Mouse (Mus musculus) embryonic facial prominence, embryonic 10.5 days (tissue): ENCODE results near the gene C1qtnf2. TPM values are rescaled to one million over a fixed set of nuclear protein-coding genes. Genes with fewer than 3 reads are reported as not detected.

Experiments
- DNase-seq: peaks from one replicate; pipeline ENCODE4 v3.0.0-alpha.2; 2017; ENCODE audit warnings: low spot score
- H3K27ac ChIP-seq: fragments of 300-500 bp; sonication (generic); replicated peaks from 2 replicates; pipeline ENCODE4 v1.5.1; 2016; ENCODE audit warnings: mild to moderate bottlenecking
- H3K27me3 ChIP-seq: fragments of 300-500 bp; sonication (generic); replicated peaks from 2 replicates; pipeline ENCODE4 v1.6.1; 2016; ENCODE audit warnings: low read depth, mild to moderate bottlenecking; ENCODE audit not compliant: poor library complexity, severe bottlenecking
- H3K36me3 ChIP-seq: fragments of 300-500 bp; sonication (generic); replicated peaks from 2 replicates; pipeline ENCODE4 v1.6.1; 2016; ENCODE audit warnings: mild to moderate bottlenecking, moderate library complexity
- H3K4me1 ChIP-seq: fragments of 300-500 bp; sonication (generic); 2 replicates; pipeline ENCODE4 v1.6.1; 2016
- H3K4me3 ChIP-seq: fragments of 300-500 bp; sonication (generic); 2 replicates; pipeline ENCODE4 v1.5.1; 2016; ENCODE audit warnings: mild to moderate bottlenecking, moderate library complexity
- H3K9me3 ChIP-seq: fragments of 300-500 bp; sonication (generic); 2 replicates; pipeline ENCODE4 v1.6.1; 2016; ENCODE audit warnings: mild to moderate bottlenecking
- WGBS: fragments of 180-500 bp; shearing (Covaris S2); methylation state at CpG from one replicate; pipeline ENCODE4 v1.1.7; 2016; 5-methylcytosine and 5-hydroxymethylcytosine counted together
- polyA plus RNA-seq: library from polyadenylated mRNA; unstranded; fragments of >200 nt; fragmentation: Nextera tagmentation; extraction: Ambion mirVana; gene quantifications from 2 replicates; pipeline ENCODE4 v1.2.1, GENCODE M21; 2016

Gene C1qtnf2
- polyA plus RNA-seq, 1 experiment from 2014 or later: 0.85 TPM

DNA sequence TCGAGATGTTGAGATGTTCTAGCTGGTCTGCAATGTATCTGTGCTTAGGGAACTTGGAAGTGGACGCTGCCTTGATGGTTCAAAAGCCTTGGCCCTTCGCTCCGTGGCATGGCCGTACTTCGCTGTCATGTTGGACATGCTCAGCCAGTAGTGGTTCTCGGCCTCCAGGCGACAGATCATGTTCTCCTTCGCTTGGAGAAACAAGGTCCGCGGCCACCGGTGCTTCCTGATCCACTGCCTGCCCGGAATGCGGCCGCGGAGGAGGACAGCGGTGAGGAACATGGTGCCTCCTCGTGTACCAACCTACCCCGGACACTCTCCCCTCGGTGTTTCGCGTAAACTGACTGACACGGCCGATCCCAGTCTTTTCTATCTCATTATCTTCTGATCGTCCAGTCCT lies 10.9 kb upstream of the C1qtnf2 start:
- no peaks in the 10 kb centered on the region for H3K27me3 ChIP-seq
- DNase-seq: no peak
- no peaks in the 10 kb centered on the region; the same call in 1 of the 2 replicates for H3K9me3 ChIP-seq
- H3K36me3 ChIP-seq: no peaks in the 10 kb centered on the region
- H3K4me3 ChIP-seq: no peak overlapping the region
- 93% methylated on average over 25 of the region's 25 CpGs for WGBS
- H3K27ac ChIP-seq: no peak overlapping the region
- no peaks in the 10 kb centered on the region for H3K4me1 ChIP-seq

DNA sequence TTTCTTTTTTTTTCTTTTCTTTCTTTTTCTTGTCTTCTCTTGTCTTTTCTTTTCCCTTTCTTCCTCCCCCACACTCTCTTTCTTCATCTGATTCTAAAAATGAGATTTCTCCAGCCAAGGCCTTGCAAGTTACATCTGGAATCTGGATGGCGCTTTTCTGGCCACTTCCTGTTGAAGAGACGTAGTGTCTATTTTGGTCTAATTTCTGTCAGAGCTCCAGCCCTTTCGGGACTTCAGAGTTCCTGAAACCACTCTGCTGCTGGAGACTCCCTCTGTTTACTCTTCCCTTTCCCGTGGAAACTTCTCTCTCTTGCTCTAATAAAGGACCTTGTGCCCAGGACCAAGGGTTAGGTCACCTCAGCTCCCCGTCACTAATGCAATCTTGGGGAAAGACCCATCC lies 4.0 kb upstream of the C1qtnf2 start:
- WGBS: 53% methylated on average over 5 of the region's 5 CpGs
- H3K27ac ChIP-seq: no peak overlapping the region
- H3K4me3 ChIP-seq: no peak overlapping the region
- H3K36me3 ChIP-seq: no peaks in the 10 kb centered on the region
- H3K4me1 ChIP-seq: peaks cover 11% of the 10 kb centered on the region
- H3K9me3 ChIP-seq: no peaks in the 10 kb centered on the region
- H3K27me3 ChIP-seq: peaks cover 21% of the 10 kb centered on the region
- DNase-seq: no peak

DNA sequence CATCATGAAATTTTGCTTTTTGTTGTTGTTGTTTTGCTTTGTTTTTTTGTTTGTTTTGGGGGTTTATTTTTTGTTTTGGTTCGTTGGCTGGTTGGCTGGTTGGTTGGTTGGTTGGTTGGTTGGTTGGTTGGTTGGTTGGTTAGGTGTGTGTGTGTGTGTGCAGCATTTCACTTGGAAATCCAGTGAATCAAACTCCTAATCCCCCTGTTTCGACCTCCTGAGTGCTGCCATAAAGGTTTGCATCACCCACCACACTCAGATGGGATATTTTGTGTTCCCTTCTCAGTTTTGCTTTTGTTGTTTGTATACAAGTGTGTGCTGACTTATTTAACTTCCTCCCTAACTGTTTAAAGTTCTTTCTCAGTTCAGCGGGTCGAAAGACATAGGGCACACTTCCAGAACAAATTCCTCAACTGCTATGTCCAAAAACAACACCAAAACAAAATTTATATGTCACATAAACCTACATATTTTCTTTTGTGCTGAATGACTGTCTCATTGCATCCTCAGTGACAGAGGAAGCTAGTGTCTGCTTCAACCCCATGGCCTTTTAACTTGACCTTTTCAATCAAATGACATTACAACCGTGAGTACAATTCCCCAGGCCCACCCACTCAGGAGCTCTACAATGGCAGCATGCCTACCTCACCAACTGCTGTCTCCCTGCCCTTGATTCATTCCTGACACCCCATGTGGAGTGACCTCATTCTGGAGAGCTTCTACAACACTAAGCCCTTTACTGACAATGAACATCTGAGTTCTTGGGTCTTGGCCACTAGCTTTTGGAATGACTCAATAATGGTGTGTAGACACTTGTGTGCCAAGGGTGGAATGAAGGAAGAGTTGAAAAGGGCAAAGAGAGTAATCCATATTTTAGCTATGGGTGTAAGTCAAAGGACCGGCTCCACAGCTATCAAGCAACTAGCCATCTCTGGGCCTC lies 2.9 kb upstream of the C1qtnf2 start:
- no peak overlapping the region for H3K27ac ChIP-seq
- 70% methylated on average over 6 of the region's 6 CpGs for WGBS
- H3K36me3 ChIP-seq: no peaks in the 10 kb centered on the region
- H3K9me3 ChIP-seq: no peaks in the 10 kb centered on the region
- no peak overlapping the region for H3K4me3 ChIP-seq
- peaks cover 11% of the 10 kb centered on the region for H3K4me1 ChIP-seq
- H3K27me3 ChIP-seq: peaks cover 23% of the 10 kb centered on the region
- no peak for DNase-seq

DNA sequence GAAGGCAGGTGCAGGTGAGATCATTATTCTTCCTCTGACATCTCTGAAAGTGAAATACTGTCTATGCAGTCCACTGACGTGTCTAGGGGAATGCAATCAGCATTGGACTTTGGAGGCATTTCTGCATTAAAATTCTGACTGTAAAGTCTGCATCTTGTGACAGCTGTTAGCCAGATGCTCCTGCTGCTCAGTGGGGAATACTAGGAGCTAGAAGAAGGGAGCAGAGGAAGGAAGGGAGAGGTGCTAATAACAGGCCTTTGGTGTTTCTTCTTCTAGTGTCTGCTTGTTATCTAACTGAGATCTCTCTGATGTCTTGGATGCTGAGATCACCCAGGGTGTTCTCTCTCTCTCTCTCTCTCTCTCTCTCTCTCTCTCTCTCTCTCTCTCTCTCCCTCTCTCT lies 961 bp upstream of the C1qtnf2 start:
- H3K4me3 ChIP-seq: no peak overlapping the region
- no peak overlapping the region for H3K27ac ChIP-seq
- DNase-seq: no peak

DNA sequence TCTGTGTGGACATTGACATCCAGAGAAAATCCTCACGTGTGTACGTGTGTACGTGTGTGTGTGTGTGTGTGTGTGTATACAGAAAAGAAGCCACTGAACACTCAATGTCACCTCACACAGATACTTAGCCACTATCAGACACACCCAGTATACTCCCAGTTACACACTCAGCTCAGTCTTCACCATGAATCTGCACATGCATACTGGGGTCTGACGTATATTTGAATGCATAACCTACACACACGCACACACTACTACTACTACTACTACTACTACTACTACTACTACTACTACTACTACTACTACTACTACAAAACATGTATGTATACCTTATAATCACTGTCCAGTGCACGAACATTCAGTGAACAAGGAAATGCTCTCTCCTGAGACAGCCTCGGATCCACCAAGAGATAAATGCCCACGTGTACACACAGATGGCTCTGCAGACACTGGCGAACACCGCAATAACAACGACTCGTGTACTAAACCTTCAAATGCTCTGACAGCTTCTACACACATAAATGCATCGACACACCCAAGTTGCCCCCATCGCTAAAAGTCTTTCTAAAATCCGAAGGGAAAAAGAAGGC lies 346 bp upstream of the C1qtnf2 start:
- Histone ChIP-seq H3K36me3 (no peaks in the 10 kb centered on the region), H3K4me3 (peak overlapping the region; percentile 52), H3K27me3 (peaks cover 23% of the 10 kb centered on the region), H3K9me3 (no peaks in the 10 kb centered on the region), H3K4me1 (peaks cover 11% of the 10 kb centered on the region), H3K27ac (no peak overlapping the region)
- 59% methylated on average over 15 of the region's 15 CpGs for WGBS
- no peak for DNase-seq

More for the DNA sequence above, 961 bp upstream of the C1qtnf2 start:
- WGBS: 65% methylated on average over 1 of the region's 1 CpGs
- H3K9me3 ChIP-seq: no peaks in the 10 kb centered on the region
- H3K4me1 ChIP-seq: peaks cover 11% of the 10 kb centered on the region
- peaks cover 23% of the 10 kb centered on the region for H3K27me3 ChIP-seq
- H3K36me3 ChIP-seq: no peaks in the 10 kb centered on the region

DNA sequence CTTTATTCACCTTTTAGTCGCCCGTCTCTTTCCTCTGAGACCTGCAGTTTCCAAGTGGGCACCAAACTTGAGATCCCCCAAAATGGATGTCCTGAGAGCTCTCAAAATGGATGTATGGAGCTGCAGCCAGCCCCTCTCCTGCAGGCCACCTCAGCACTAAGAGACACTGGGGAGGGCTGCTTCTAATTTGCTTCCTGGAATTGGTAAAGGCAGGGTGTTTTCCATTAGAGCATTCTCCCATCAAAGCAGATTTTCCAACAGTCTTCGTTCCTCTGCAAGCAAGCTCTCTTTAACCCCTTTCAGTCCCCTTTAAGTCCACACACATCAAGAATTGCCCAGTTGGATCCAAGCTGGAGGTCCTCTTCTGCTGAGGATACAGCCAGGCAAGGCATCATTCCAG lies 5.3 kb downstream of the C1qtnf2 start:
- Histone ChIP-seq H3K27ac (no peak overlapping the region), H3K4me3 (no peak overlapping the region), H3K4me1 (peaks cover 30% of the 10 kb centered on the region), H3K27me3 (peaks cover 9% of the 10 kb centered on the region), H3K9me3 (no peaks in the 10 kb centered on the region), H3K36me3 (no peaks in the 10 kb centered on the region)
- no peak for DNase-seq
- 77% methylated on average over 3 of the region's 3 CpGs for WGBS

DNA sequence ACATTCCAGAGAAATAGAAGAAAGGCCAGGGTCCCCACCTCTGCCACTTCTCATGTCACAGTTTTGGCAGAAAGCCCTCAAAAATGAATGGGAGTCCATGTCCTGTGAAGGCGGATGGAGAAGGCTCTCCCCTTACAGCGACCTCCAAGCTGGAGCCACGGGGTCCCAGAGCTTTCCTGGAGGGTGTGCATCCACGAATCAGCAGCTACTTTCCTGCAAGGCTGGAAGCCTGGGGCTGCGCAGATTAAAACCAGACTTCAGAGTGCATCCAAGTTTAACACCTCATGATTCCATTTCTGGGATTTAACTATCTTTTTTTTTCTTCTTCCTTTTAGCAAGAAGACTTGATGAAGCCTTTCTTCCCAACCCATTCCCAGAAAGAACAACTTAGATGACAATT lies 6.5 kb downstream of the C1qtnf2 start:
- Histone ChIP-seq H3K4me3 (no peak overlapping the region), H3K27me3 (no peaks in the 10 kb centered on the region), H3K36me3 (no peaks in the 10 kb centered on the region), H3K9me3 (no peaks in the 10 kb centered on the region), H3K4me1 (peaks cover 28% of the 10 kb centered on the region), H3K27ac (no peak overlapping the region)
- no peak for DNase-seq
- 45% methylated on average over 5 of the region's 5 CpGs for WGBS

DNA sequence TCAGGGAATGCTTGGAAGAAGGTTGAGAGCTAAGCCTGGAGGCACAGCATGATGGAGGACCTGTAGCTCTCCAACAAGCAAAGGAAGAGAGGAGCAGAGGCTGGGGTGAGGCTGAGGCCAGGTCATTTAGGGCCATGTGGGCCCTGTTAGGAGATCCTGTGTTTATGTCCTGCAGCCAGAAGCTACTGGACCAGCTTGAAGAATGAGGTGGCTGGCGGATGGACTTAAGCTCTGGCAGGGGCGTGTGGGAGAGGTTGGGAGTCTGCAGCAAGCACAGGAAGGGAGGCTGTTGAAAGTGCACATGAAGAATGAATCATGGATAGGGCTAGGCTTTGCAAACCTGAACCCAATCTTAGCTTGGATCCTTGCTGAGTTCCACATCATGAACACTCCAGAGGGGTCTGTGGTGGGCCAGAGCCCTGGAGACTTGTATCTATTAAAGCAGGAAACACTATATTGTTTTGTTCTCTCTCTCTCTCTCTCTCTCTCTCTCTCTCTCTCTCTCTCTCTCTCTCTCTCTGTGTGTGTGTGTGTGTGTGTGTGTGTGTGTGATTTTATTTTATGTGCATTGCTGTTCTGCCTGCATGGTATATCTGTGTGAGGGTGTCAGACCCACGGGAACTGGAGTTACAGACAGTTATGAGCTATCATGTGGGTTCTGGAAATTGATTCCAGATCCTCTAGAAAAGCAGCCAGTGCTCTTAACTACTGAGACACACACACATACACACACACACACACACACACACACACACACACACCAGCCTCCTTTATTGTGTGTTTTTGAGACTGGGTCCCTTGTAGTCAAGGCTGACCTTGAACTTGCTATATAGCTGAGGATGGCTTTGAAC lies 7.8 kb downstream of the C1qtnf2 start:
- 47% methylated on average over 3 of the region's 3 CpGs for WGBS
- H3K9me3 ChIP-seq: no peaks in the 10 kb centered on the region
- H3K36me3 ChIP-seq: no peaks in the 10 kb centered on the region
- no peak overlapping the region for H3K4me3 ChIP-seq
- DNase-seq: no peak
- peaks cover 28% of the 10 kb centered on the region for H3K4me1 ChIP-seq
- no peaks in the 10 kb centered on the region for H3K27me3 ChIP-seq
- no peak overlapping the region for H3K27ac ChIP-seq

DNA sequence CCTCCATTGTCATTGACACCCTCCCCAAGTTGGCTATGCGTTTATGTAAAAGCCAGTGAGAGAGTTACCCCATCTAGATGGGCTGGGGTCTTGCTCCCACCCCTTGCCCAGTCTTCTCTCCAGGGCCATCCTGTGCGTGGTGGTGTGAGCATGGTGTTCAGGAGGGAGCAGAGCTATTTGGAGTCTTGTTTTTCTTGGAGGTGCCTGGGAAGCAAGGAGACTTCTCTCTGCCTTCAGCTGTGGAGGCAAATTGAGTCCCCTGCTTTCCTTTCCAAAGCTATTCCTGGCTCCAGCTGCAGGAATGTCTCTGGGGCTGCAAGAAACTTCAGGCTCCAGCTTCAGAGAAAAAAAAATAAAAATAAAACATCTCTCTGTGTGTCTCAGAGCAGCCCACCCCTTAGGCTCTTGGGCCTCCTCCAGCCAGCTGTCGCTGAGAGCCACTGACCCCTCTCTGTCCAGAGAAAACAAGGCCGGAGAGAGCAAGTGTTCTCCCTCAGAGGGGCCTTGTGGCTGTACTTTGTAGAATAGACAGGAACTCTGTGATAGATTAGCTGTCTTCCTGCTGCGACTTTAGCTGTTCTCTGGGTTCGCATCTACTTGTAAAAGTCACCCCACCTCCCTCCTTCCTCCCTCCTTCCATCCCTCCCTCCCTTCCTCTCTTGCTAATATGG lies 9.2 kb downstream of the C1qtnf2 start:
- DNase-seq: no peak
- Histone ChIP-seq H3K4me3 (no peak overlapping the region), H3K27me3 (no peaks in the 10 kb centered on the region), H3K9me3 (no peaks in the 10 kb centered on the region), H3K36me3 (no peaks in the 10 kb centered on the region), H3K4me1 (peaks cover 28% of the 10 kb centered on the region), H3K27ac (peak overlapping the region; percentile 31; the same call in 1 of the 2 replicates)
- WGBS: 48% methylated on average over 6 of the region's 6 CpGs

DNA sequence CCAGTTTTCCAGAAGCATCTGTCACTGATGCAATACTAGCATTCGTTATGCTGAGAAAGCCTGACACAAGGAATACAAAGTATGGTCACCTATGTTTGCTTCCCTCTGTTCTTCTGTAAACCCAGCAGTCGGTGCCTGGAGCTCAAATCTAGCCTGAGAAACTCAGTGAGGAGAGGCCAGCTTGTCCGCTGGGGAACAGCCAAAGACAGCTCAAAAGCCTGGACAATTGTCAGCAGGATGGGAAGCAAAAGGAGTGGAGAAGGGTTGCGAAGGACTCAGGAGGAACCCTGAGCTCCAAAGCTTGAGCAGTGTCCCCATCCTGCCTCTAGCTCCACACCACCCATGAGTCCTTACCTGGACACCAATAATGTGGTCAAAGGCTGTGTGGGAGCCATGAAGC lies 10.0 kb downstream of the C1qtnf2 start:
- Histone ChIP-seq H3K4me1 (peaks cover 28% of the 10 kb centered on the region), H3K36me3 (no peaks in the 10 kb centered on the region), H3K27ac (no peak overlapping the region), H3K4me3 (no peak overlapping the region), H3K27me3 (no peaks in the 10 kb centered on the region), H3K9me3 (no peaks in the 10 kb centered on the region)
- 87% methylated on average over 4 of the region's 4 CpGs for WGBS
- no peak for DNase-seq

DNA sequence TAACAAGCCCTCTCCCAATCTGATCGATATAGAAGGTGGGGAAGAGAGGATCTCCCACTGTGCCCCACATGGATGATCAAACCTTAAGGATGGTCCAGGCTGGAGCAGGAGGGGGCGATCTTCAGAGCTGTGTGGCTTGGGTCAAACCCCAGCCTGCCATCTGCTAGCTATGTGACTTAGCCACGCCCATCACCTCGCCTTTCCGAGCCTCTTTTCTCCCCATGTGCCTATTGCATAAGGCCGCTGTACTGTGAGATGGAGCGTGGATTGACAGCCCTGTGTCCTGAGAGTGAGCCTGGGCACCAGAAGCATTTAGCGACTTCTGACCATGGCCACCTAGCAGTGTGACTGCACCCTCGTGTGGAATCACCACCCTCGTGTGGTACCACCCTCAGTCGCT lies 10.6 kb downstream of the C1qtnf2 start:
- Histone ChIP-seq H3K27ac (no peak overlapping the region), H3K36me3 (no peaks in the 10 kb centered on the region), H3K4me3 (no peak overlapping the region), H3K9me3 (no peaks in the 10 kb centered on the region), H3K4me1 (peaks cover 28% of the 10 kb centered on the region), H3K27me3 (no peaks in the 10 kb centered on the region)
- whole genome bisulfite sequencing: 51% methylated on average over 11 of the region's 11 CpGs
- no peak for DNase-seq

DNA sequence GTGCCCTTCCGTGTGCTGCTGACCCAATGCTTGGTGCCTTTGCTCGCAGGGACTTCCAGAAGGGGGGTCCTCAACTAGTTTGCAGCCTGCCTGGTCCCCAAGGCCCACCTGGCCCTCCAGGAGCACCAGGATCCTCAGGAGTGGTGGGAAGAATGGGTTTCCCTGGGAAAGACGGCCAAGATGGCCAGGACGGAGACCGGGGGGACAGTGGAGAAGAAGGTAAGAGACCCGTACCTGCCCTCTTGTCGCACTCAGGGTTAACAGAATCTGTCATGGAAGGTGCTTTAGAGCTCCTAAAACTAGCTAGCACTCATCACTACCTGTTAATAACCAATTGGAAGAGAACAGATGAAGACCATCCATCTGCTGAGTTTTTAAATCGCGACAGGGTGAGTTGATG lies 11.8 kb downstream of the C1qtnf2 start:
- DNase-seq: no peak
- peaks cover 22% of the 10 kb centered on the region for H3K4me1 ChIP-seq
- no peaks in the 10 kb centered on the region for H3K36me3 ChIP-seq
- H3K27ac ChIP-seq: no peak overlapping the region
- no peaks in the 10 kb centered on the region for H3K27me3 ChIP-seq
- H3K9me3 ChIP-seq: no peaks in the 10 kb centered on the region
- WGBS: 93% methylated on average over 9 of the region's 9 CpGs
- no peak overlapping the region for H3K4me3 ChIP-seq
